Mouse (Mus musculus) spleen, adult 2 months (tissue): ENCODE data around the gene Cyb5d2. TPM values are rescaled to one million over a fixed set of nuclear protein-coding genes. Genes with fewer than 3 reads are reported as not detected.
"Not testable (repeated sequence)": the region's sequence is repeated elsewhere in the genome, so short reads cannot be mapped to it uniquely, and the experiment has no call there.

Source experiments
- DNase-seq, 2 experiments: peaks; one replicate each; pipeline versions ENCODE4 v3.0.0 to v3.0.0-alpha.2; 2012 to 2021; ENCODE audit warnings: low spot score in 2 of 2, low read depth in 1 of 2
- H3K27ac ChIP-seq: fragments of 200-500 bp; 2 replicates; pipeline ENCODE4 v1.5.1; 2012; ENCODE audit warnings: low read length, inconsistent platforms; ENCODE audit not compliant: insufficient read depth
- H3K27me3 ChIP-seq: fragments of 200-500 bp; 2 replicates; pipeline ENCODE4 v1.6.1; 2012; ENCODE audit warnings: mild to moderate bottlenecking, moderate library complexity, low read length, inconsistent platforms; ENCODE audit not compliant: control insufficient read depth, insufficient read depth
- H3K36me3 ChIP-seq: fragments of 200-500 bp; 2 replicates; pipeline ENCODE4 v1.6.1; 2012; ENCODE audit warnings: mild to moderate bottlenecking, low read length, inconsistent platforms; ENCODE audit not compliant: control insufficient read depth, insufficient read depth
- H3K4me1 ChIP-seq: fragments of 200-500 bp; 2 replicates; pipeline ENCODE4 v1.6.1; 2011; ENCODE audit warnings: inconsistent platforms; ENCODE audit not compliant: control insufficient read depth, insufficient read depth, insufficient read length
- H3K4me3 ChIP-seq: fragments of 200-500 bp; 2 replicates; pipeline ENCODE4 v1.5.1; 2011; ENCODE audit warnings: mild to moderate bottlenecking, inconsistent platforms; ENCODE audit not compliant: insufficient read depth, insufficient read length; ENCODE audit errors: extremely low read depth
- CTCF ChIP-seq: fragments of 200-500 bp; IDR thresholded peaks from 2 replicates; pipeline ENCODE4 v1.5.1; 2011; ENCODE audit warnings: mild to moderate bottlenecking, inconsistent platforms; ENCODE audit not compliant: insufficient read depth, insufficient read length, insufficient replicate concordance; ENCODE audit errors: extremely low read depth
- POLR2A ChIP-seq: fragments of 200-500 bp; IDR thresholded peaks from 2 replicates; pipeline ENCODE4 v1.6.1; 2011; ENCODE audit warnings: low read depth, low read length, inconsistent platforms
- WGBS: fragments of 180-500 bp; shearing (Covaris S2); methylation state at CpG from one replicate; pipeline ENCODE4 v1.1.7; 2018; 5-methylcytosine and 5-hydroxymethylcytosine counted together
- polyA plus RNA-seq: library from polyadenylated mRNA; depleted of rRNA; stranded (reverse); fragments of >200 nt; gene quantifications from 2 replicates; pipeline ENCODE4 v1.2.3, GENCODE M21; 2012

Cyb5d2 gene
- polyA plus RNA-seq, 1 experiment: 2.4 TPM

- H3K27ac ChIP-seq: no peak overlapping the region
- no peaks in the 10 kb centered on the region for H3K4me1 ChIP-seq
- H3K36me3 ChIP-seq: no peaks in the 10 kb centered on the region
- no peak overlapping the region for H3K4me3 ChIP-seq
- 79% methylated on average over 3 of the region's 3 CpGs for WGBS
- DNase-seq: no peak
- TF ChIP-seq CTCF: no peak
- TF ChIP-seq POLR2A: no peak
- no peaks in the 10 kb centered on the region for H3K27me3 ChIP-seq
These were observed 13.4 kb downstream of the Cyb5d2 start for GRCm38 (mm10) chr11:72782503-72782902.

GRCm38 (mm10) chr11:72782103-72782502 is 13.8 kb downstream of the Cyb5d2 start:
- Histone ChIP-seq H3K4me1 (no peaks in the 10 kb centered on the region), H3K36me3 (no peaks in the 10 kb centered on the region), H3K27me3 (no peaks in the 10 kb centered on the region), H3K27ac (no peak overlapping the region), H3K4me3 (no peak overlapping the region)
- DNase-seq: no peak
- TF ChIP-seq POLR2A (no peak), CTCF (no peak)
- WGBS: 40% methylated on average over 2 of the region's 2 CpGs

GRCm38 (mm10) chr11:72778957-72779356 is 17.0 kb downstream of the Cyb5d2 start:
- TF ChIP-seq POLR2A (no peak), CTCF (no peak)
- H3K27ac ChIP-seq: no peak overlapping the region
- H3K36me3 ChIP-seq: no peaks in the 10 kb centered on the region
- no peaks in the 10 kb centered on the region for H3K27me3 ChIP-seq
- H3K4me1 ChIP-seq: no peaks in the 10 kb centered on the region
- no peak overlapping the region for H3K4me3 ChIP-seq
- no peak for DNase-seq

- H3K36me3 ChIP-seq, H3K4me3 ChIP-seq, DNase-seq, H3K4me1 ChIP-seq, H3K27ac ChIP-seq, H3K27me3 ChIP-seq: not testable (repeated sequence)
- 48% methylated on average over 1 of the region's 1 CpGs for WGBS
These were observed 23.3 kb downstream of the Cyb5d2 start for GRCm38 (mm10) chr11:72772611-72773010.

- H3K4me1 ChIP-seq: no peaks in the 10 kb centered on the region
- DNase-seq: no peak
- H3K36me3 ChIP-seq: peaks cover 15% of the 10 kb centered on the region
- TF ChIP-seq CTCF: no peak
- no peak for TF ChIP-seq POLR2A
- no peak overlapping the region for H3K4me3 ChIP-seq
- no peaks in the 10 kb centered on the region for H3K27me3 ChIP-seq
- H3K27ac ChIP-seq: no peak overlapping the region
- 88% methylated on average over 4 of the region's 4 CpGs for WGBS
These were observed 24.5 kb downstream of the Cyb5d2 start for GRCm38 (mm10) chr11:72771461-72771860.

GRCm38 (mm10) chr11:72770816-72771215 is 25.1 kb downstream of the Cyb5d2 start:
- Histone ChIP-seq H3K36me3 (peaks cover 15% of the 10 kb centered on the region), H3K27ac (no peak overlapping the region), H3K4me3 (no peak overlapping the region), H3K27me3 (no peaks in the 10 kb centered on the region), H3K4me1 (no peaks in the 10 kb centered on the region)
- DNase-seq: no peak
- TF ChIP-seq CTCF: no peak
- no peak for TF ChIP-seq POLR2A
- WGBS: 94% methylated on average over 5 of the region's 5 CpGs

- H3K4me3 ChIP-seq: no peak overlapping the region
- 97% methylated on average over 3 of the region's 3 CpGs for WGBS
- no peak for DNase-seq
- H3K27me3 ChIP-seq: no peaks in the 10 kb centered on the region
- TF ChIP-seq CTCF (no peak), POLR2A (no peak)
- no peak overlapping the region for H3K27ac ChIP-seq
- H3K36me3 ChIP-seq: peaks cover 15% of the 10 kb centered on the region
- H3K4me1 ChIP-seq: no peaks in the 10 kb centered on the region
These were observed 25.6 kb downstream of the Cyb5d2 start for GRCm38 (mm10) chr11:72770324-72770723.
